Mouse (Mus musculus): ENCODE measurements around the gene Crb2. TPM values are rescaled to one million over a fixed set of nuclear protein-coding genes. Genes with fewer than 3 reads are reported as not detected.

Crb2 gene
- total and polyA plus RNA-seq, 3 experiments = 0.07 to 0.13 TPM; not detected in 1

DNA sequence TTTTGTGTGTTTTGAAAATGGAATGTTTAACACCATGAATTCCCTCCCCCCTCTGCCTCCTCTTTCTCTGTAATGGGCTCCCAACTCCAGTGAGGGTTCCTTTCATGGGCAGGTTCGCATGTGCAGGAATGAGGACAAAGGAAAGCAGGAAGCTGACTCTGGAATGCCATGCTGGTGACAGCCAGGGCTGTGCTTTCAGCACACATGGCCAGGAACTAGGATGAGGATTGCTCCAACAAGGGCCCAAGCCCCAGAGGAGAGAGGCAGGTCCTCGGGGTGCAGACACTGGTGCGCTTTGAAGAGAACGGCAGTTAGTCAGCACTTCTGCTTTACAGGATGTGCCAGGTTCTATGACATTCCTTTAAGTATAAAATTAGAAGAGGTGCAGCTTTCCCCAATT, 66.7 kb downstream of the Crb2 start:
- Histone ChIP-seq H3K4me2 (ENCODE audit: insufficient read depth, low read depth, poor library complexity, severe bottlenecking) (no peak overlapping the region), H3K27me3 (replicated peaks) (no peaks in the 10 kb centered on the region), H3K4me3 (replicated peaks in 1 of 3; ENCODE audit: low read depth in 2 of 3, low read length in 2 of 3, poor library complexity in 1 of 3) (no peak overlapping the region), H3K36me3 (replicated peaks in 1 of 2; ENCODE audit: control insufficient read depth in 1 of 2, insufficient read depth in 1 of 2, low read length in 1 of 2) (peaks cover 0 to 24% of the 10 kb centered on the region in 2 experiments), H3K79me2 (replicated peaks; ENCODE audit: control insufficient read depth, extremely low read depth, insufficient read depth, poor library complexity, severe bottlenecking) (no peaks in the 10 kb centered on the region), H3K27ac (ENCODE audit: insufficient read depth, low read depth) (no peak overlapping the region), H3K9ac (ENCODE audit: insufficient read depth, low read depth) (no peak overlapping the region), H3K9me3 (replicated peaks; ENCODE audit: low read length) (no peaks in the 10 kb centered on the region), H3K4me1 (ENCODE audit: control insufficient read depth in 1 of 2, insufficient read depth in 2 of 2) (peaks cover 0 to 30% of the 10 kb centered on the region in 2 experiments; a peak in 2 of 4 replicates)
- DNase-seq (ENCODE audit: extremely low read depth) = no peak
- dilution Hi-C loops (cut with MboI; ENCODE audit: extremely low pct_ligation_motif_present, extremely low pct_unique_long_range_greater_than_20kb, low sequenced_read_pairs) = no loop called here
- in situ Hi-C loops (cut with MboI; ENCODE audit: low pct_ligation_motif_present, low pct_unique_long_range_greater_than_20kb, low sequenced_read_pairs) = no loop called here
- TF ChIP-seq MXI1 (IDR thresholded peaks at IDR 0.05; ENCODE audit: low read depth, low read length) (no peak), TCF12 (IDR thresholded peaks at IDR 0.05; ENCODE audit: low read depth, low read length) (no peak), MEF2A (IDR thresholded peaks at IDR 0.05; ENCODE audit: borderline replicate concordance, low read depth, low read length) (no peak), MAFK (IDR thresholded peaks at IDR 0.05; ENCODE audit: insufficient replicate concordance, low read length) (no peak), USF2 (conservative IDR thresholded peaks at IDR 0.05; ENCODE audit: low read depth, low read length) (no peak), POLR2AphosphoS2 (IDR thresholded peaks at IDR 0.05; ENCODE audit: low read depth, low read length) (no peak)

Other genes with a start within 250 kb of the Crb2 start
- gene Strbp, start 72.4 kb upstream of the Crb2 start, total RNA-seq (2012; rRNA removed) = 38.4 and 40.1 TPM in 2 replicates
- 48.5 and 57.9 TPM in 2 replicates for gene Strbp, start 72.4 kb upstream of the Crb2 start, total RNA-seq (2014; rRNA removed)
- 61.8 and 67.9 TPM in 2 replicates for gene Strbp, start 72.4 kb upstream of the Crb2 start, polyA plus RNA-seq (2012; ENCODE audit: insufficient read length, low read depth)

All from CH12.LX (cell line).